Mouse (Mus musculus): Measurements from ENCODE around the gene Gm11239. TPM values are rescaled to one million over a fixed set of nuclear protein-coding genes. Genes with fewer than 3 reads are reported as not detected.
"Not testable (repeated sequence)": the region's sequence is repeated elsewhere in the genome, so short reads cannot be mapped to it uniquely, and the experiment has no call there.

The Gm11239 gene
- total RNA-seq (2021) = not detected
- long read RNA-seq, experiment 1 = 0 reads
- long read RNA-seq, experiment 2 = 0 reads

- intact Hi-C loops (cut with DNase I); H3K27ac ChIP-seq; DNase-seq; H3K4me3 ChIP-seq: not testable (repeated sequence)
Measured at GRCm38 (mm10) chr4:73668054-73668453, at the start of gene Gm11239. TSS of gene Gm11239 (plus strand) at chr4:73668354.

- DNase-seq; intact Hi-C loops (cut with DNase I); H3K27ac ChIP-seq; H3K4me3 ChIP-seq: not testable (repeated sequence)
Measured at GRCm38 (mm10) chr4:73622684-73623083, 45.5 kb upstream of the Gm11239 start, which contains the start of gene Gm11237. TSS of gene Gm11237 (plus strand) at chr4:73622984.

GRCm38 (mm10) chr4:73637821-73638220 lies 30.3 kb upstream of the Gm11239 start, which contains the start of gene Gm11236:
TSS of gene Gm11236 (plus strand) at chr4:73638121.
- H3K27ac ChIP-seq; DNase-seq; H3K4me3 ChIP-seq; intact Hi-C loops (cut with DNase I): not testable (repeated sequence)

- H3K4me3 ChIP-seq; intact Hi-C loops (cut with DNase I); H3K27ac ChIP-seq: not testable (repeated sequence)
- peak; percentile 6 for DNase-seq
Measured at GRCm38 (mm10) chr4:73661864-73662263, 6.3 kb upstream of the Gm11239 start.

- H3K4me3 ChIP-seq; H3K27ac ChIP-seq; intact Hi-C loops (cut with DNase I); DNase-seq: not testable (repeated sequence)
Measured at GRCm38 (mm10) chr4:73683216-73683615, 15.1 kb downstream of the Gm11239 start, which contains the start of gene Gm428. TSS of gene Gm428 (plus strand) at chr4:73683516.

GRCm38 (mm10) chr4:73718761-73719160 lies 50.6 kb downstream of the Gm11239 start:
- intact Hi-C loops (cut with DNase I) = no loop called here
- Histone ChIP-seq H3K4me3 (no peak overlapping the region), H3K27ac (no peak overlapping the region)
- DNase-seq = no peak
- no peak for TF ChIP-seq CTCF (IDR thresholded peaks at IDR 0.05)

GRCm38 (mm10) chr4:73719819-73720218 lies 51.7 kb downstream of the Gm11239 start:
- intact Hi-C loops (cut with DNase I) = no loop called here
- no peak for DNase-seq
- no peak overlapping the region for H3K4me3 ChIP-seq
- no peak overlapping the region for H3K27ac ChIP-seq
- TF ChIP-seq CTCF (IDR thresholded peaks at IDR 0.05) = no peak

Other genes starting within 250 kb of the Gm11239 start
- gene Gm11238, start 60.5 kb upstream of the Gm11239 start, total RNA-seq (2021) = not detected
- not detected for gene Gm11237, start 45.4 kb upstream of the Gm11239 start, total RNA-seq (2021)
- not detected for gene Gm11236, start 30.2 kb upstream of the Gm11239 start, total RNA-seq (2021)
- not detected for gene Gm428, start 15.2 kb downstream of the Gm11239 start, total RNA-seq (2021)
- gene Rasef, start 122.6 kb downstream of the Gm11239 start, total RNA-seq (2021) = not detected
- not detected for gene Gm11758, start 207.9 kb downstream of the Gm11239 start, total RNA-seq (2021)
- gene Gm11757, start 222.8 kb downstream of the Gm11239 start, total RNA-seq (2021) = under 1 TPM in 1 of 2 experiments, not detected in 1; 0.20 TPM
- under 1 TPM in 1 of 2 experiments, not detected in 1; 0.20 TPM for gene Gm13871, start 237.6 kb downstream of the Gm11239 start, total RNA-seq (2021)

Measured in gastrocnemius, adult 2 months (tissue).